Mouse (Mus musculus) mouse embryonic stem cell (cell line): ENCODE results near the gene Acsf2.
"Not testable (repeated sequence)": the region's sequence is repeated elsewhere in the genome, so short reads cannot be mapped to it uniquely, and the experiment has no call there.

Source experiments
- in situ Hi-C, 2 experiments: fragments of 300-500 bp; cut with MboI; formaldehyde crosslinking; loops; 1 replicate in 1 of 2; 3 replicates in 1 of 2; pipeline ENCODE4 v1.14.3; 2019 to 2020; ENCODE audit warnings: low sequenced_read_pairs in 2 of 2, low pct_unique_long_range_greater_than_20kb in 1 of 2, mixed read lengths in 1 of 2; ENCODE audit not compliant: unreplicated experiment in 1 of 2

The Acsf2 gene

GRCm38 (mm10) chr11:94601321-94602281 is at the start of gene Acsf2:
Gene Acsf2 (minus strand): TSS chr11:94601871.
- in situ Hi-C loops: no loop called here

- in situ Hi-C loops: not testable (repeated sequence)
Measured at GRCm38 (mm10) chr11:94651241-94651640, 49.6 kb upstream of the Acsf2 start.

GRCm38 (mm10) chr11:94646457-94646856 is 44.8 kb upstream of the Acsf2 start:
- in situ Hi-C loops: no loop called here

GRCm38 (mm10) chr11:94644461-94645219 is 43.0 kb upstream of the Acsf2 start:
- in situ Hi-C loops: no loop called here

- in situ Hi-C loops: no loop called here
Measured at GRCm38 (mm10) chr11:94634431-94634830, 32.8 kb upstream of the Acsf2 start.

GRCm38 (mm10) chr11:94632988-94633387 is 31.3 kb upstream of the Acsf2 start:
- in situ Hi-C loops: no loop called here

- in situ Hi-C loops: no loop called here
Measured at GRCm38 (mm10) chr11:94631969-94632368, 30.3 kb upstream of the Acsf2 start.

- in situ Hi-C loops: no loop called here
Measured at GRCm38 (mm10) chr11:94630199-94631011, 28.7 kb upstream of the Acsf2 start.

- in situ Hi-C loops: no loop called here
Measured at GRCm38 (mm10) chr11:94629884-94630198, 28.2 kb upstream of the Acsf2 start.

GRCm38 (mm10) chr11:94629199-94629883 is 27.7 kb upstream of the Acsf2 start, which contains the start of gene Lrrc59:
Gene Lrrc59 (plus strand): TSS chr11:94629767.
- in situ Hi-C loops: no loop called here

GRCm38 (mm10) chr11:94622162-94622561 is 20.5 kb upstream of the Acsf2 start:
- in situ Hi-C loops: no loop called here

GRCm38 (mm10) chr11:94621458-94621852 is 19.8 kb upstream of the Acsf2 start:
- in situ Hi-C loops: no loop called here

GRCm38 (mm10) chr11:94620766-94621457 is 19.2 kb upstream of the Acsf2 start:
- in situ Hi-C loops: no loop called here

GRCm38 (mm10) chr11:94617646-94618045 is 16.0 kb upstream of the Acsf2 start:
- in situ Hi-C loops: no loop called here

- in situ Hi-C loops: no loop called here
Measured at GRCm38 (mm10) chr11:94615494-94615893, 13.8 kb upstream of the Acsf2 start.

GRCm38 (mm10) chr11:94614603-94615002 is 12.9 kb upstream of the Acsf2 start:
- in situ Hi-C loops: no loop called here
